Mouse (Mus musculus): ENCODE measurements at regions not wholly inside any gene's neighbourhood (a gene's known extent, or its start where the extent isn't known, plus 50 kb on each side); places are given as distances from the start of the nearest gene placed in this dataset.

DNA sequence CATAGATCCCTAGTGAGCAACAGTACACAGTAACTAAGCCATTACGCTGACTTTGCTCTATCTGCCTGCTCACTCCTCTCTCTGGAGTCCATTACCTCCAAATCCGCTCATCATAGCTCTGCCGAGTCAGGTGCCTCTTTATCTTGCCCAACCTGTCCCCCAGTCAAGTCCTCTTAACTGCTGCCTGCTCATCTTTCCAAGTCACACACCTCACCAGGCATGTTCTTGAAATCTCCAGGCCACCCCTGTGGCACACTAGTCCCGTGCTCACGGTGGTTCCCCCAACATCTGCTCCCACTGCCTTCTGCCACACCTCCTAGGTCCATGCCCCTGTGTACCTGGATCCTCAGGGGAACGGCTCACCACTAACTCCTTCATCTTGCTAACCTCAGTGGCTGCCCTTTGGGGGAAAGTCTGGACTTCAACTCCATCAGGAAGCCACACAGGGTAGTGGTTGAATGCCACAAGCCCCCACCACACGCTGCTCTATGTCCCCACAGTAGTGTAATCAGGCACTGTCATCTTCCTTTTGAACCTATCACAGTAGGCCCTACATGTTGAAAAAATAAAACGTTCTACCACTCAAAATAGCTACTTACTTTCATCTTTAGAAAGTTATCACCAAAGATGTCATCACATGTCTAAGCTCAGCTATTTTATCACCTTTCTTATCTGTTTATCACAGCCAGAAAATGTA, 126.3 kb upstream of the Klf14 start:
- no peak for DNase-seq

DNA sequence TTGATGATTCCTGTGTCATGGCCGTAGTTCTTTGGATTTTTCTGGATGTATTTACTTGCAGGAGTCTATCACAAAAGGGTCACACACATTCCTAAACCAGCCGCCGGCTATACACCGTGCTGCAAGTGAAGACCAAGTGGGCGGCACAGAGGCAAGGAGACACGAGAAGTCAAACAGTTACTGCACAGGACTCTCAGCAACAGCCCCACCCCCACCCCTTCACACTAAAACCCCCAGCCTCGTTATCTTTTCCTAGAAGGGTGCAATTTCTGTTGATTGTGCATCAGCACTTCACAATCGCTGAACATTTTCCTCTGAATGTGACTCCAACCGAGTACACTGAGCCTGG, 126.9 kb upstream of the Klf14 start:
- no peak for DNase-seq

DNA sequence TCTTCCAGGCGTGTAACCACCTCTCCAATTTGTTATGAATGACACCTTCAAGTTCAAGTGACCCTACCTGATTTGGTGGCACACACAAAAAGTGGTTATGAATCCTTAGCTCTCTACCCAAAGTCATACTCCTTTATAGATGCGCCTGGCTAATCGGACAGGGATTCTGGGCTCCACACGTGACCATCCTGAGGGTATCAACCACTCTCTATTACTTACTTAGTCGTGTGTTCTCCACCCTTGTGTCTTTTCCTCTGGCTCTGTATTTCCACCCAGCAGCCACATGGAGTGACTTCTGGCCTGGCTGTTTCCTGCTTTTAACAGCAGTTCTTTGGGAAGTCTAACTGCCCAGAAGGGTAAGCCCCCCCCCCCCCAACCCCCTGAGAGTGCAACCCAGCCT, 127.4 kb upstream of the Klf14 start:
- DNase-seq, result no peak

DNA sequence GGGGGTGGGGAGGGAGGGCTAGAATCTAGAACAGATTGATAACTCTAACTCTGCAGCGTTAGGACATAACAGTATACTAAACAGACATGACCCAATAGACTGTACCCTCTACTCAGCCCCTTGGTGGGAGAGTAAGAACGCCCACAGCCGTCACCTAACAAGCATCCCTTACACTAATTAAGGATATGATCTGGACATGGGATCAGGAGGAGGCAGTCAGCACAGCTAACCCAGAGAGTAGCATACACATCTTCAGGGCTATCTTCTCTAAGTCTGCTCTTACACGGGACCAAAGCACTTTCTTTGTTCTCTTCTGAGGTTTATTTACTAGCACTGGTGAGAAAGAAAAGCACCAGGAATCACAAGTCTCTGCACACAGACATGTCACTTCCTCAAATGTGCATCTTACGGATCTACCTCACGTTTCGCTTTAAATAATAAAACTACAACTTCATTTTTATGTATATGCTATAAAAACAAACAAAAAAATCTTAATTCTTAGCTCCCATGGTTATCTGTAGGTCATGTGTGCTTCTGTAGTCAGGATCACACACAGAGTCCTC, 128.0 kb upstream of the Klf14 start:
- DNase-seq, result no peak

DNA sequence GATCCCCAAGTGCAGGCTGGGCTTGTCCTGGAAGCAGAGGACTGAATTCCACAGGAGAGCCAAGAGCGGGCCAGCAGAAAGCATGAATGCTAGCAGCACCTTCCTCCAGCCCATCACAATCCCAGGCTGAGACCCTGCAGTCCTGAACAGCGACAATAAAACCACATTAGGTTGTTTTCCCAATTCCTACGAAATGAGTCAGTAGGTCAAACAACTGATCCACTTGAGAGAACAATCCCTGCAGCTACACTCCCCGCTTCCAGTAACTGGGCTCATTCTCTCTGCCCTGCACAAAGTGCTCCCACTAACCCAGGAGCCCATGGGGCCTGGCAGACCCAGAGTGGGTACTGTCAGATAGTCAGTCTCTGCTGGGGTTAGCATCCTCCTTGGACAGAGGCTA, 128.6 kb upstream of the Klf14 start:
- no peak for DNase-seq

DNA sequence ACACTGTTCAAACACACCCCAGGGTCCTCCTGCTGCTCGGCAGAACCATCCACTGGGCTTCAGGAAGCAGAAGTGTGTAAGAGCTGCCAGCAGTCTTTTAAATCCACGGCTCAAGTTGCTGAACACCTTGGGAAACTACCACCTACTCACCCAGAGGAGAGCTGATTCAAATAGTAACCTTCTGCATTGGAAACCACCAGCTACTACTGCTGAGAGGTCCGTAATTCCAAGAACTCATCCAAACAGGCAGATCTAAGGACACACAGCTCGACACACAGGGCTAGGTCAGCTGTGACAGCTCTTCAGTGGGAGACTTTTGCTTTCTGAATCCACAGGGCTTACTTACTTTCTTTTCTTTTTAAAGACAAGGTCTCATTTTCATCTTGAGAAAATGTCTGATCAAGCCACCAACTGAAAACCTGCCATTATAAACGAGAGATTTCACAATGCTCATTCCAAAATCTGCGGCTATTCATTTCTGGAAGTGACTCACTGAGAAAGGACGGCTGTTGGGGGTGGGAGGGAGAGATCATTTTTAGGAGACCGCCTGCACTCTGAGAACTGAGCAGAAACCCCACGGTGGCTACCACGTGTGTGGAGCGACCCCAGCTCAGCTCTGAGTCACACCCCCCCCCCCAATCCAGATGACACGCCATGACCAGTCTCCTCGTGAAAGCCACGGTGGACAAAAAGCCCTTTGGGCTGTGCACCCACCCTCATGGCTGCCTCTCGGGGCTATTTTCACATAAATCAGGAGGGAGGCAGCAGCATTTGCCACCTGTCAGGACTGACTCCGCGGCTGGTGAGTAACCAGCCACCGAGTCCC, 129.5 kb upstream of the Klf14 start:
- no peak for DNase-seq

DNA sequence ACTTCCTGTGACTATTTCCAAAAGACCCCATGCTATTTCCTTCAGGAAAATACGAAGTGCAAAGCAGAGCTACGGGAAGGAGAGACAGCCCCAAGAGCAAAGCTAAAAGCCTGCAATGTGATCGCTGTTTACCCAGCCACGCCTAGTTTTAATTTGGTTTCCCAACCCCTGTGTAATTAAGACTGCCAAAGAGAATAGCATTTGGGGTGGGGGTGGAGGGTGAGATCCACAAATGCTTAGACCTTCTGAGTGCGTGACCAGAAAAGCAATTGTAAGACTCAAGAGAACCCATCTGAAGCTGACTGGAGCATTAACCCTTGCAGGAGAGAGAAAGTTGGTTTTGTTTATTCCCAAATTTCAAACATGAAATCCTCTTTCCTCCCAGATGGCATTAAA, 130.1 kb upstream of the Klf14 start:
- DNase-seq, result no peak

DNA sequence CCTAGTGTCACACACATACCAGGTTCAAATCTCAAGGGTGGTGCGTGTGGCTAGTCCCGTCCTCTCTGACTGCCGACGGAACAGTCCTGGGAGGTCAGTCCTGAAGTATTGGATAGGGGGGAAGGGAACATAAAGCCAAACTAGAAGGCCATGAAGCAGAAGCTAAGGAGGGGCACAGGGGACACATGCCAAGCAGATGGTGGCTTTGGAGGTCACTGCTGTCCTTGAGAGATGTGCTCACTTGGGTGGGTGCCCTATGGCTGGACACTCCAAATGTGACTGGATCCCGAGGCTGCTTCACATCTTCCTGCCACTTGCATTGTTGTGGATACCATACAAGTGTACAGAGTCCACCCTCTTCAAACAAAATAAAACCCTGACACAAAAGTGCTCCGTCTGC, 131.4 kb upstream of the Klf14 start:
- no peak for DNase-seq

DNA sequence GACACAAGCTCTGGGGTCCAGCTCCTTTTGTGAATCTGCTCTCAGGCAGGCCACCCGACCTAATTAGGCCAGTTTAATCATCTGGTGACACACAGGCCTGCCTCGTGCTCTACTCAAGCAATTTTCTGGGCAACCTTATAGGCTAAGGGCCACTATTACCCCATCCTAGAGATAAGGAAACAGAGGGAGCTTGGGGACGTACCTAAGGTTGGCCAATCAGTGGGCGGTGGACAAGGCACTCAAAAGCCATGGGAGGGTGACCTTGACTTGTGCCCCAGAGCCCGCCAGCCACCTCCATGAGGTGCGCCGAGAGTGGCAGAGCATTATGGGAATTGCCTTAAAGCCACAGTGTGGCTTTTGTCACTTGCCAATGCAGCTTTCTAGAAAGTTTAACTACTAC, 131.9 kb upstream of the Klf14 start:
- no peak for DNase-seq

DNA sequence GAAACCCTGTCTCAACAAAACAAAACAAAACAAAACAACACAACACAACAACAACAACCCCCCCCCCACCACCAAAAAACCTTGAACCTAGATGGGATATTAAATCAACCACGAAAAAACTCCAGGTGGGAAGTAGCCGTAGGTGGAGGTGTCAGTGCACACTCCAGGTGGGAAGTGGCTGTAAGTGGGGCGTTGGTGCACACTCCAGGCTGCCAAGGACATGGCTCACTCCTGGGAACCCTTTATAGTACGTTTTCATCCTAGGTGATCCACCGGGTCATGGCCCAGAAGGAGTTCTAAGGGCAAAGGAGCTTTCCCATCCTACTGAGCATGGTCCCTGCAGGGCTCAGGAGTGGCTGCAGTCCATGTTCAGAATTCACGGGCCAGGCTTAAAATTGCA, 133.4 kb upstream of the Klf14 start:
- DNase-seq, result no peak

DNA sequence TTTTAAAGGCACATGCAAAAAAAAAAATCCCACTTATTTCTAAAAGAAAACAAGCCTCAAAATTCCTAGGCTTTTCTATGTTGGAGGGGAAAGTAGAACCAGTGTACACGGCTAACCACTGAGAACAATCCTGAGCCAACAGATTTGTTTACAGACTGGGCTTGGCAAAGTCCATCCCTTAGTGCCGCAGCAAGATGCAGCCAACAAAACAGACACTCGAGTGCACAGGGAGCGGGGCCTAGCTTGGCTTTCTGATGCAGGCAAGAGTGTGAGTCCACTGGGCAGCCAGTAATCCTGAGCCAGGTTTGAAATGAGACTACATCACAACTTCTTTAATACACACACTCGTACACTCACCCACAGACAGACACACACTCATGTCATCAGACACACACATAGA, 133.9 kb upstream of the Klf14 start:
- DNase-seq, result no peak

DNA sequence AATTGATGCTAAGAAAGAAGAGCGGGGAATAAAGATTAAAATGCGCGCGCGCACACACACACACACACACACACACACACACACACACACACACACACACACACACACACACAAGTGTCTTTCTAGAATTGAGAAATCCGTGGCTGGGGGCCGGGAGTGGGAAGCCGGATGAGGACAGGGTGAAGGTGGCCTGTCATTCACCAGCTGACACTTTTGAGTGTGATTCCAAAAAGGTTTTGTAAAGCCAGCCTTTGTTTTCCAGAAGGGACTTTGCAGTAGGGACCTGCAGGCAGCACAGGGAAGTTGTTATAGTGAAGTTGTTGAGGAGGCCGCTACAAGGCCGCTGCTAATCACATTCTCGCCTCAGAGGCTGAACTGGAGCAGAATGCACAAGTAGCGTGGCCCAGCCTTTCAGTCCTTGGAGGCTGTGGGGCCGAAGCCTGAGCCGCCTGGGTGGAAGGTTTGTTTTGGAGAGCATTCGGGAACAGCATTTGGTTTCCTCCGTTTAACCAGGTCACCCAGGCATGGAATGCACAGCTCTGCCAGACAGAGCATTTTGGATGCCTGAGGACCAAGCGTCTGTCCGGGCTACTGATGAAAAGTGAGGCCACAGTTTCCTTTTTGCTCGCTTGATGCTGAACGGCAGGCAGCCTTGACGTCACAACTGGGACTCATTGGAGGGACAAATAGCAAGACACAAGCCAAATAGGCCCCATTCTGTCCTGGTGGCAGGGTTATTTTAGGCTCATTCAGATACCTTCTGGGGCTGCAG, 137.3 kb upstream of the Klf14 start:
- DNase-seq, result no peak

DNA sequence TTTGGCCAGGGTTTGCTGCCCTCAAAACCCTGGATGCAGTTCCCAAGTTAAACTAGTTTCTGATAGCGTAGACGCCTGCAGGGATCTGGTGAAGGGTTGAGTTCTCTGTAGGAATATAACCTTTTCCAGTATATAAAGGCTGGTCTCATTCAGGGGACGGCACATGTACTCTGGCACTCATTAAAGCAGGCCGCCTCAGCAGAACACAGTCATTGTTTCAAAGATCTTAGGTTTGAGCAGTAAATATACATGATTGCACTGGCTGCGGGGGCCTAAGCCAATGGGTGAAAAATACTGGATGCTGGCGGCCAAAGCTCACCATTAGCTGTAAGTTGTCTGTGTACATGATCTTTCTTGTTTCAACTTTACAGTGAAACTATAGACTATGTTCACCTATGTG, 137.9 kb upstream of the Klf14 start:
- no peak for DNase-seq

DNA sequence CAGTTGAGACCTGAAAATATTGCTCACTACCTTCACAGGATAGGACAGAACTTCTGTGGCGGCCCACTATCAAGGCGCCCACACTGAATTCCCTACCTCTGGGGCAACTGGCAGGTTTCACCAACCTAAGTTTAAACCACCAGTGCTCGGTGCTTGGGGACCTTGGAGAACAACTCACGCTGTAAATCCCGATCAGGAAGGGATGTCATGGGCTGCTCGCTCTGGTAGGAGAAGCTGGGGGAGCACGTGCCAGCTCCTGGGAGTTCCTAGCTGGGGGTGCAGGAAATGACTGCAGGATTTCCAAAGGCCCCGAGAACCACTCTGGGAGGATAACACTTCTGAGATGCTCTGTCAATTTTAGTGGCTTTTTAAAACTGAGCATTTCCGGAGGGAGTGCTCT, 138.4 kb upstream of the Klf14 start:
- DNase-seq, result no peak

DNA sequence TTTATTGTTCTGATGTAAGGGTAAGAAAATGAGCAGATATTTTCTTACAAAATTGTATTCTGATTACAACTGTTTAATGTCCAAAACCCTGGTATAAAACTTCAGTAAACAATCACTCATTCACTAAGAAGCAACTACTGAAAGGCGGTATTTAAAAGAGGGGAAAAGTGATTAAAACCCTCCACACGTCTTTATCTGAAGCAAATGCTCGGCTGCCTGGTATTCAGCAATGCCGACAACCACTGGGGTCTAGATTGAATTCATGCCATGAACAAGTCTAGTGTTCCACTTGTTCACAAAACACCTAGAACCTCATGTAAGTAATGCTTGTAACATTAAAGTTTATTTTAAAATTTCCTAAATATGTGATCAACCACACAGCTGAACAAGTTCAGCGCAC, 139.2 kb upstream of the Klf14 start:
- no peak for DNase-seq

DNA sequence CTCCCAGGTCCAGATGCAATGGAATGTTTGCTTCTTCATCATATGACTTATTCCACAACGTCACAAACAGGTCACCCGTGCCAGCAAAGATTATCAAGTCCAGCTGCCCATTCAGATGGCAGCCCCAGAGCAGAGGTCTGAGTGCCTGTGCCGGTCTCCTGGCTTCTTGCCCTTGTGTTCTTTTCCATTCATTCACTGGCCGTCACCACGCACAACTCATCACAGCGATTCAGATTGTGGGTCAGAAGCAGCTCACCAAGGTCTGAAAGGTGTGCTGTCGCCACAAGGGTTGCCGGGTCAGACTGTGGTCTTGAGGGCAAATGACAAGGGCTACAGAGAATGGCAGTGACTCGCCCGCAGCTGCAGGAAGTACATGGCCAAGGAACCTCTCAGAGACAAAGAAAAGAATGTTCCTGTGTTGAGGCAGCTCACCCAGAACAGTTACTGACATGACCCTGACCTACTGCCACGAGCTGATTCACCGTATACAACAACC, 141.3 kb upstream of the Klf14 start:
- peak; percentile 39 for DNase-seq

DNA sequence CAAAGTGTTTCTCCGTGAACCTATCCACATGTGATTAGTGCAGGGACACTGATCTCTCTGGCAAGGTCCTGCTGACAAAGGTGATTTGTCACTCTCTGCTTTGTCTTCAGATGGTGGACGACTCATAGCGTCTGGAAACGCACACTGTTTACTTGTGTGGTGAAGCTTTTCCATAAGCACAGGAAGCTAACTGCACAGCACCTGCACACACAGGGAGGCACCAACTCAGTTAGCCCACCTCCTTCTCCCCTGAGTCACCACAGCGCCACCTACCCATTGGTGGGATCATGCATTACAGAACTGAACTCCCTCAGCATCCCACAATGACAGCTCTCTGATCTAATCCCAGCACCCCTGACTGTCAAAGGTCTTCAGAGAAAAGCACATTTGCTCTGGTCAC, 141.9 kb upstream of the Klf14 start:
- peak; percentile 92 for DNase-seq

DNA sequence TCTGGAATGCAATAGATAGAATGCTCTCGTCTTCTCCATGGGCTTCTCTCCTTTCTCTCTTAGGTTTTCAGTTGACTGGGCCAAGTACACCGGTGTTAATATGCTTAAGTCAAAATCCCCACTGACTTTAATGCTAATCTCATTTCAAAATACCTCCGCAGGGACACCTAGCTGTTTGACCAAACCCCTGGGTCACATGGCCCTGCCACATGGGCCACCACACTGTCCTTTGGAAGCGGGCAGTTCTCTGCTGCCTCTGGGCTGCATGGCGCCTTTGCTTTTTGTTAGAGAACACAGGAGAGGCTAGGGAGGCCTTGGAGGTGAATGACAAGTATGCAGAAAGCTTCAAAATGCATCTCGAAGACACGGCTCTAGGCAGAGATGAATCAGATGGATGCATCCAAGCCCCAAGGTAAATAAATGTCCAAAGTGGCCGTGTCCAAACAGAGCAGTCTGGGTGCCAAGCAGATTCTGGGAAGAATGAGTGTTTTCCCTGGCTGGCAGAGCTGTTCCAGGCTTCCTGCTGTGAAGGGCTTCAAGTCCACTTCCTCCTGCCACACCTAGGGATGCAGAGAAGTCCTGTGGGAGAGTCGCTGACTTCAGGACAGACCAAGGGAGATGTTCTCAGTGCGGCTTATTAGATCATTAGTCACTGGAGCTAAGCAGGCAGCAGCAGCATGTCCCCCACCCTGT, 147.4 kb upstream of the Klf14 start:
- DNase-seq, result no peak

DNA sequence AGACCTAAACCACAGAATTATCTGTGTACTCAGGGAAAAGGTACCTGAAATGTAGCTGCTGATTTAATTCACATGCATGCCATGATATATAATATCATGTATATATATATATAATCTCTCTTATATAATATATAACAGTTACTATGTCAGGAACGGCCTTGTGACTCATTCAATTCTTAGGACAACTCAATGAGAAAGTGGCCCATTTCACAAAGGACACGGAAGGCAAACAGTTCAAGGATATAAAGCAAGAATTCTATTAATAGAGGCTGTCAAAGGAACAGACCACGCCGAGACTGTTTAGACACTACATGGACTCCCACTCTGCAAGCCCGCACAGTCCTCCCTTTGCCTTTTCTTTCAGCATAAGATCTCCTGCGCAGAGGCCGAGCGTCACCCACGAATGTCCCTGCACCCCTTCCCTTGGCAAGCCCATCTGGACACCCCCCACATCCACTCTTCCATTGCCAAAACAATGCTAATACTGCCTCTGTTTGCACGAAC, 148.0 kb upstream of the Klf14 start:
- DNase-seq, result no peak

DNA sequence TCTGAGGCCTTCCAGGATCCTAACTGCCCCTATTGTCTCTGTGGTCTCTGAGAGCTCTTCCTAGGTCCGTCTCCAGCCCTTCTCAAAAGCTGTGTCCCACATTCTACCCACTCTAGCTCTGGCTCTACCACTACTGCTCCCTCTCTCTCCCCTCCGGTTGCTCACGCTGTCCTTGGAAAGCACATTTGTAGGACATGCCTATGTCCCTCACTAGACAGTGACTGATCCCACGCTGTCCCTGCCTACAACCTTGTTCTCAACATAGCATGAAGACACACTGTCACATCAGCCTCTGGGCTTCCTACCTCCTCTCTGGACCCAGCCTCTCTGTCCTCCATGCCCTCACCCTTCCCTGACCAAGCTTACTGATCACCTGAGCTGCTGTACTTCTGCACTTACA, 148.5 kb upstream of the Klf14 start:
- no peak for DNase-seq

DNA sequence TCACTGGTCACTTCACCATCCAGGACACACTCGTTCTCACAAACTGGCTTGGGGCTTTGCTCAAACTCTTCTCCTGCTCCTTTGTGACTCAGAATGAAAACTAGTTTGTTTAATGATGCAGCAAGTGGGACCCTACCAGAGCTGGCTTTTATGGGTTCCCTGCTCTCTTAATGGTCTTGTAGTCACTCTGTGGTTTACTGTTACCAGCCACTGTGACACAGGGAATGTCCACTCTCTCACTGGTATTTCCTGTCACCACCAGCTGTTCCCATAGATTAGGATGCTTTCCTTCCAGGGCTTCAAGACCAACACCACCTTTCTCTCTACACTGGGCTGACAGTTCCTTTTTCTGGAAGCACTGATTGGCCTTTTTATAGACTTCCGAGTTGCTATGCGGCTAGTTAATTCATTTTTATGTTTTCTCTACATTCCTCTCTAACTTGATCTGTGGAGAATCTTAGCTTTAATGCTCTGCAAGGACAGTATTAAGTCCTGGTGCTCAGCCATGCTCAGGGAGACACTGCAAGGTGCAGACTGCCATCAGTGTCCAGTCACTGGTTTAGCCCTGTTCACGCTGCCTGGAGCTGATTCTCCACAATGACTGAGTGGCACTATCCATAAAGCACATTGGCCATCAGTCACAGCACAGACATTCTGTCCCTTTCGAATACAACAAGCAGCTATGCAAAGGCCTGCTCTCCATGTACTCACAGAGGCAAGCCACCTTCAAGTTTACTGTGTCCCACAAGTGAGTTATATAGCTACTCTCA, 149.2 kb upstream of the Klf14 start:
- DNase-seq, result no peak

DNA sequence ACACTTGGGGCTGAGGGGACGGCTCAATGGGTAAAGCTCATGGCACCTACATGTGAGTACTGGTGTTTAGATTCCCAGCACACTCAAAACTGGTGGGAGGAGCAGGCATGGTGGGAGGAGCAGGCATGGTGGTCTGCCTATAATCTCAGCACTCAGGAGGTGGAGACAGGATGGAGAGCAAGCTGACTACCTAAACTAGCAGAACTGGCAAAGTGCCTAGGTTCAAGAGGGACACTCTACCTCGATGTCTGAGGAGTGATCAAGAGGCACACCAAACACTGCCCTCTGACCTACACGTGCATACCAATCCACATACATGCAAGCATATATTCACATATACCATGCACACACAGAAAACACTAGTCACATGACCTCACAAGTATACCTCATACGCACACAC, 150.7 kb upstream of the Klf14 start:
- no peak for DNase-seq
